Mouse (Mus musculus): Measurements from ENCODE around the gene Nav2. TPM values are rescaled to one million over a fixed set of nuclear protein-coding genes. Genes with fewer than 3 reads are reported as not detected.

Nav2 gene
- total and polyA plus RNA-seq, 2 experiments from 2014 or later: 16.3 to 44.0 TPM

- no peaks in the 10 kb centered on the region for H3K4me1 ChIP-seq (ENCODE audit: insufficient read depth)
- no peak for DNase-seq
- no peak overlapping the region for H3K4me2 ChIP-seq (ENCODE audit: low read depth)
- H3K4me3 ChIP-seq (ENCODE audit: low read depth, low read length): no peak overlapping the region
- no peak for ATAC-seq
- 81% methylated on average over 9 of the region's 9 CpGs for WGBS
- H3K27ac ChIP-seq (ENCODE audit: low read depth, low read length): no peak overlapping the region
- H3K9ac ChIP-seq: no peak overlapping the region
- H3K36me3 ChIP-seq (ENCODE audit: insufficient read depth): no peaks in the 10 kb centered on the region
- H3K27me3 ChIP-seq (ENCODE audit: insufficient read depth, low read length): no peaks in the 10 kb centered on the region
- H3K9me3 ChIP-seq (ENCODE audit: low read length): no peaks in the 10 kb centered on the region
- TF ChIP-seq CTCF (IDR thresholded peaks at IDR 0.05; ENCODE audit: low read depth): no peak
Observed at GRCm38 (mm10) chr7:49380940-49381339, 472.4 kb downstream of the Nav2 start.

DNA sequence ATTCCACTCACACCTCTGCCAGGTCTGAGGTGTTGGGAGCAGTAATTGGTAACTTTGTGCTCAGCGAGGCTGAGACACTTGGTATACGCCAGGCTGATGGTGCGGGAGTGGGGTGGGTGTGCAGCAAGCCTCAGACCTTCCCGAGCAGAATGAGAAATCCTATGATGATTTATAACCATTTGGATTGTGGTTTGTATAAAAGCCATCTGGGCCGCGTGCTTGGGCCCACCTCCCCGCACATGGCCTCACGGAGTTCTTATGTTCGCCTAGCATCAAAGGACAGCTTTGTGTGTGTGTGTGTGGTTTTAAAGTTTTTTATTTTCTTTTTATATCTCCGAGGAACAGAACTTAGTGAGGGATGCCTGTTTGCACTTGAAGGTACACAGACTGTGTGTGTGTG, 474.4 kb downstream of the Nav2 start:
- no peaks in the 10 kb centered on the region for H3K27me3 ChIP-seq (ENCODE audit: insufficient read depth, low read length)
- H3K4me1 ChIP-seq (ENCODE audit: insufficient read depth): 0 out of 2 replicates have a peak, but pooled peaks cover 4% of the 10 kb centered on the region
- no peaks in the 10 kb centered on the region for H3K9me3 ChIP-seq (ENCODE audit: low read length)
- TF ChIP-seq CTCF (IDR thresholded peaks at IDR 0.05; ENCODE audit: low read depth): no peak
- no peak overlapping the region for H3K4me2 ChIP-seq (ENCODE audit: low read depth)
- H3K27ac ChIP-seq (ENCODE audit: low read depth, low read length): no peak overlapping the region; the same call in 1 of the 2 replicates
- WGBS: 53% methylated on average over 10 of the region's 10 CpGs
- H3K9ac ChIP-seq: no peak overlapping the region
- H3K36me3 ChIP-seq (ENCODE audit: insufficient read depth): no peaks in the 10 kb centered on the region
- no peak overlapping the region for H3K4me3 ChIP-seq (ENCODE audit: low read depth, low read length)
- DNase-seq (peak; percentile 50), ATAC-seq (peak; percentile 82)

DNA sequence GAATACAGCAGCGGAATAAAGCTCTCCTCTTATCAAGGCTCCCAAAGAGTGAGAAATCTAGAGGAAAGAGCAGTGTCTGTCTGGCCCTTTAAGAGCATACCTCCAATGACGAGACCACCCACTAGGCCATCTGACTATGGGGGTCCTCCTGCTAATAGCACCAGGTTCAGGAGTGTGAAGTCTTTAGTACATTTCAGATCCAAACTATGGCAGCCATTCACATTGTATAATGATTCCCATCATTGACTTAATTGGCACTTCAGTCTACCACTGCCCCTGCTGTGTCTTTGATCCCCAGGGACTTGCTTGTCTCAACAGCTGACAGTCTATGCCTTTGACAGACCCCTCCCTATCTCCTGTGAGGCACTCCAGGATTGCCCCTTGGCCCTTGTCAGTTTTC, 479.6 kb downstream of the Nav2 start:
- ATAC-seq: no peak
- TF ChIP-seq CTCF (IDR thresholded peaks at IDR 0.05; ENCODE audit: low read depth): no peak
- DNase-seq: no peak
- Histone ChIP-seq H3K4me1 (ENCODE audit: insufficient read depth) (peaks cover 20% of the 10 kb centered on the region), H3K4me2 (ENCODE audit: low read depth) (no peak overlapping the region), H3K4me3 (ENCODE audit: low read depth, low read length) (no peak overlapping the region), H3K27me3 (ENCODE audit: insufficient read depth, low read length) (no peaks in the 10 kb centered on the region), H3K36me3 (ENCODE audit: insufficient read depth) (no peaks in the 10 kb centered on the region), H3K27ac (ENCODE audit: low read depth, low read length) (no peak overlapping the region), H3K9ac (no peak overlapping the region), H3K9me3 (ENCODE audit: low read length) (no peaks in the 10 kb centered on the region)
- 51% methylated on average over 2 of the region's 2 CpGs for WGBS

DNA sequence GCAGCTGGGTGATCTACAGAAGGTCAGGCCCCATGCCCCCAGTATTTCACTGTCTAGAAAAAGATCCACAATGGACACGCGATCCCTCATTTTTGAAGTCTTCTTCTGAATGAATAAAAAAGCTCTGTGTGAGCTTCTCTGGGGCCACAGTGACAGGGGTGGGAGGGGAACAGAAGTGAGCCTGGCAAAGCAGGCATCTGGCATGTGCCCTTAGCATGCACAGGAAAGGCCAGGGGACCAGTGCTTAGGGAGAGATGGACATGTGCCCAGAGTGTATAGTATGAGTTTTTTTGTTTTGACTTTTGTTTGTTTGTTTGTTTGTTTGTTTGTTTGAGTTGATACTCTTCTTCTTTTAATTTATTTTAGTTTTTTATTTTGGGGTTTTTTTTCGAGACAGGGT, 481.8 kb downstream of the Nav2 start:
- Histone ChIP-seq H3K27me3 (ENCODE audit: insufficient read depth, low read length) (no peaks in the 10 kb centered on the region), H3K36me3 (ENCODE audit: insufficient read depth) (no peaks in the 10 kb centered on the region), H3K4me1 (ENCODE audit: insufficient read depth) (peaks cover 23% of the 10 kb centered on the region), H3K4me2 (ENCODE audit: low read depth) (no peak overlapping the region), H3K9me3 (ENCODE audit: low read length) (no peaks in the 10 kb centered on the region), H3K9ac (no peak overlapping the region), H3K27ac (ENCODE audit: low read depth, low read length) (no peak overlapping the region), H3K4me3 (ENCODE audit: low read depth, low read length) (no peak overlapping the region)
- ATAC-seq (no peak), DNase-seq (no peak)
- WGBS: 73% methylated on average over 3 of the region's 3 CpGs
- TF ChIP-seq CTCF (IDR thresholded peaks at IDR 0.05; ENCODE audit: low read depth): no peak

DNA sequence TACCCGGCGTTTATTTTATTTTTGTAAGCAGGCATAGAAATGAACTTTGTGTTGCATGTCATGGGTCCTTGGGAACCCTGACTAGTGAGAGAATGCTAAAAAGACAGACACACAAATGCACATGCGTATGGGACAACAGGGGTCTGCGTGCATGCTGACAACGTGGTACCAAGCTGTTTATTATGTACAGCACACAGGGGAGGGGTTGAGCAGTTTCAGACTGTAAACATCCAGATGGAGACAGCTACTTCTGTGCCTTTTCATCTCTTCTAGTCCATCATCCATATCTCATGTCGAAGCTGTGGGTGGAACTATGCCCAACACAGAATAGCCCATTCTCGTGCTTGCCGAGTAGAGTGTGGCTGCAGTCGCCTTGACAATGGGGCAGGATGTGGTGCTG, 482.3 kb downstream of the Nav2 start:
- DNase-seq (no peak), ATAC-seq (peak; percentile 56)
- H3K27ac ChIP-seq (ENCODE audit: low read depth, low read length): no peak overlapping the region
- no peak for TF ChIP-seq CTCF (IDR thresholded peaks at IDR 0.05; ENCODE audit: low read depth)
- H3K4me2 ChIP-seq (ENCODE audit: low read depth): no peak overlapping the region
- H3K9me3 ChIP-seq (ENCODE audit: low read length): no peaks in the 10 kb centered on the region
- H3K4me1 ChIP-seq (ENCODE audit: insufficient read depth): peaks cover 23% of the 10 kb centered on the region
- H3K36me3 ChIP-seq (ENCODE audit: insufficient read depth): no peaks in the 10 kb centered on the region
- no peak overlapping the region for H3K4me3 ChIP-seq (ENCODE audit: low read depth, low read length)
- no peak overlapping the region for H3K9ac ChIP-seq
- WGBS: 50% methylated on average over 9 of the region's 9 CpGs
- H3K27me3 ChIP-seq (ENCODE audit: insufficient read depth, low read length): no peaks in the 10 kb centered on the region

DNA sequence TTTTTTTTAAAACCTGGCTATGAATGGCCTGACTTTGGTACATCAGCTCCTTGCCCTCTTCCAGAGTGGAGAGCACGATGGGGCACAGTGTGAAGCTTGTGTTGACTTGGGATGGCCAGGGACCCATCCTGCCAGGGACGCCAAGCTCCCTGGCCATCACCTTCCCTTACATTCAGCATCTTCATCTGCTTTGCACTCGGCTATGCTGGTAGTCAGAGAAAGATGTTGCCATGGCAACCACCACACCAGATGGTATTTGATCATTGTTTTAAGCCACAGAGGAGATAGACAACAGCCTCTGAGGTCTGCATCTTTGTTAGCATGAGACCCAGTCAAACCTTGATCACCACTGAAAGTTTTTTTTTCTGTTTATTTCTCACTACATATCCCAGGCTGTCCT, 483.7 kb downstream of the Nav2 start:
- Histone ChIP-seq H3K36me3 (ENCODE audit: insufficient read depth) (no peaks in the 10 kb centered on the region), H3K9ac (no peak overlapping the region), H3K27ac (ENCODE audit: low read depth, low read length) (peak overlapping the region; percentile 64), H3K4me2 (ENCODE audit: low read depth) (peak overlapping the region; percentile 13; the same call in 1 of the 2 replicates), H3K9me3 (ENCODE audit: low read length) (no peaks in the 10 kb centered on the region), H3K4me3 (ENCODE audit: low read depth, low read length) (no peak overlapping the region), H3K27me3 (ENCODE audit: insufficient read depth, low read length) (no peaks in the 10 kb centered on the region), H3K4me1 (ENCODE audit: insufficient read depth) (peaks cover 22% of the 10 kb centered on the region)
- ATAC-seq (peak; percentile 62), DNase-seq (peak; percentile 80)
- WGBS: 42% methylated on average over 3 of the region's 3 CpGs
- TF ChIP-seq CTCF (IDR thresholded peaks at IDR 0.05; ENCODE audit: low read depth): no peak

- Histone ChIP-seq H3K4me1 (ENCODE audit: insufficient read depth) (peaks cover 19% of the 10 kb centered on the region), H3K4me2 (ENCODE audit: low read depth) (no peak overlapping the region), H3K36me3 (ENCODE audit: insufficient read depth) (no peaks in the 10 kb centered on the region), H3K27ac (ENCODE audit: low read depth, low read length) (peak overlapping the region; percentile 64; the same call in 1 of the 2 replicates), H3K27me3 (ENCODE audit: insufficient read depth, low read length) (no peaks in the 10 kb centered on the region), H3K9ac (no peak overlapping the region), H3K9me3 (ENCODE audit: low read length) (no peaks in the 10 kb centered on the region), H3K4me3 (ENCODE audit: low read depth, low read length) (no peak overlapping the region)
- DNase-seq (no peak), ATAC-seq (no peak)
- no peak for TF ChIP-seq CTCF (IDR thresholded peaks at IDR 0.05; ENCODE audit: low read depth)
- WGBS: 45% methylated on average over 3 of the region's 3 CpGs
Observed at GRCm38 (mm10) chr7:49392834-49393233, 484.3 kb downstream of the Nav2 start.
